Mouse (Mus musculus) midbrain, postnatal 0 days (tissue): ENCODE measurements around the gene Gm29427. TPM values are rescaled to one million over a fixed set of nuclear protein-coding genes. Genes with fewer than 3 reads are reported as not detected.

ENCODE experiments used
- ATAC-seq: fragments of 200-750 bp; cut with Nextera tagmentation; 2 replicates; pipeline ENCODE4 v1.8.0; 2017; ENCODE audit warnings: moderate number of reproducible peaks, mild to moderate bottlenecking, moderate TSS enrichment, moderate library complexity; ENCODE audit not compliant: low FRiP score
- DNase-seq: peaks from one replicate; pipeline ENCODE4 v3.0.0-alpha.2; 2015; ENCODE audit warnings: low spot score
- H3K27ac ChIP-seq: fragments of 300-500 bp; sonication (generic); 2 replicates; pipeline ENCODE4 v1.5.1; 2014; ENCODE audit warnings: low read depth, mild to moderate bottlenecking, low read length, mixed read lengths
- H3K27me3 ChIP-seq: fragments of 300-500 bp; sonication (generic); 2 replicates; pipeline ENCODE4 v1.6.1; 2014; ENCODE audit warnings: low read length, control low read depth, mixed read lengths; ENCODE audit not compliant: insufficient read depth
- H3K36me3 ChIP-seq: fragments of 300-500 bp; sonication (generic); 2 replicates; pipeline ENCODE4 v1.6.1; 2014; ENCODE audit warnings: low read length, control low read depth, mixed read lengths; ENCODE audit not compliant: insufficient read depth
- H3K4me1 ChIP-seq: fragments of 300-500 bp; sonication (generic); 2 replicates; pipeline ENCODE4 v1.6.1; 2014; ENCODE audit warnings: mild to moderate bottlenecking, control low read depth, antibody characterized with exemption, low read length, mixed read lengths; ENCODE audit not compliant: insufficient read depth
- H3K4me2 ChIP-seq: fragments of 300-500 bp; sonication (generic); 2 replicates; pipeline ENCODE4 v1.6.1; 2014; ENCODE audit warnings: low read depth, mild to moderate bottlenecking, low read length, mixed read lengths; ENCODE audit not compliant: poor library complexity, severe bottlenecking
- H3K4me3 ChIP-seq: fragments of 300-500 bp; sonication (generic); 2 replicates; pipeline ENCODE4 v1.5.1; 2014; ENCODE audit warnings: low read depth, mild to moderate bottlenecking, low read length, moderate library complexity
- H3K9ac ChIP-seq: fragments of 300-500 bp; sonication (generic); replicated peaks from 2 replicates; pipeline ENCODE4 v1.6.1; 2014; ENCODE audit warnings: mild to moderate bottlenecking, low read length, moderate library complexity, mixed read lengths; ENCODE audit not compliant: poor library complexity, severe bottlenecking
- H3K9me3 ChIP-seq: fragments of 300-500 bp; sonication (generic); 2 replicates; pipeline ENCODE4 v1.6.1; 2016; ENCODE audit warnings: low read length, control low read depth
- CTCF ChIP-seq: IDR thresholded peaks from 2 replicates; pipeline ENCODE4 v1.5.1; 2016; ENCODE audit warnings: antibody characterized with exemption, mild to moderate bottlenecking
- WGBS: fragments of 180-500 bp; shearing (Covaris S2); extraction: QIAGEN DNeasy Blood & Tissue Kit; methylation state at CpG from one replicate; pipeline ENCODE4 v1.1.7; 2014; 5-methylcytosine and 5-hydroxymethylcytosine counted together
- polyA plus RNA-seq: library from polyadenylated mRNA; unstranded; fragments of >200 nt; fragmentation: Nextera tagmentation; extraction: Ambion mirVana; gene quantifications from 2 replicates; pipeline ENCODE4 v1.2.1, GENCODE M21; 2015
- total RNA-seq: library from RNA; depleted of rRNA; stranded (reverse); fragments of >200 nt; gene quantifications from 2 replicates; pipeline ENCODE4 v1.2.3, GENCODE M21; 2014

The Gm29427 gene
- total and polyA plus RNA-seq, 2 experiments from 2014 or later: not detected

DNA sequence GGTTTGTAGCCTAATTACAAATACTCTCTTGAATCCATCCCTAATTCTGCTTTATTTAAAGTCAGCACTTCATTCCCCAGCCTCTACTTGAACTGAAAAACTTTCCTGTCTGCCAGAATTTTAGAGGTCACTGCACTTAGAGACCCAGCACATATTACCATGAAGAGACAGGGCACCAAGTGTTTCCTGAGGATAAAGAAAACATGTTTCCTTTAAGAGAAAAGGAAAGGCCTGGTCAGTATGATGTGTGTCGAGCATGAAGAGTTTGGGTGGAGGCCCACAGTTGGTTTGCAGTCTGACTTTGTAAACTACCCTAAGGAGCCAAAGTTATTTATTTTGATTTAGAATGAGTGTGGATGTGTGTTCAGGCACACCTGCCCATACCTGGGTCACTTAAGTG lies 12.5 kb upstream of the Gm29427 start:
- Histone ChIP-seq H3K9me3 (no peaks in the 10 kb centered on the region), H3K4me1 (no peaks in the 10 kb centered on the region), H3K4me3 (no peak overlapping the region), H3K27ac (no peak overlapping the region), H3K27me3 (no peaks in the 10 kb centered on the region), H3K36me3 (no peaks in the 10 kb centered on the region), H3K4me2 (no peak overlapping the region), H3K9ac (no peak overlapping the region)
- ATAC-seq (no peak), DNase-seq (no peak)
- TF ChIP-seq CTCF: no peak
- WGBS: 80% methylated on average over 1 of the region's 1 CpGs

DNA sequence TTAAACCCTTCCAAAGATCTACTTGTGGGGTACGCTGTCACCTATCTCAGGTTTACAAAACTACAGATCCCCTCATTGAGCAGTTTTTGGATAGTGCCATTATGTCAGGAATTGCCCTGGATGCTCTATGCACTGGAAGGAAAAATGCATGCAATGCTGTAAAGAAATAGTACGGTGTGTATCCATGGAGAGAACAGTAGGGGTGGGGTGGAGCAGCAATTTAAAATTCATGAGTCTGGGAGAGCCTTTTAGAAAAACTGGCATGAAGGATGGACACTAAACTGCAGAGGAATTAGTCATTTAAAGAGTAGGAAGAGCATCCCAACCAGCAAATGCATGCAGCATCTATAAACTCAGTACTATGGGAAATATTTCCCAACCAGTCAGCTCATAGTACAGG lies 10.8 kb upstream of the Gm29427 start:
- Histone ChIP-seq H3K27me3 (no peaks in the 10 kb centered on the region), H3K9ac (no peak overlapping the region), H3K4me3 (no peak overlapping the region), H3K4me1 (no peaks in the 10 kb centered on the region), H3K36me3 (no peaks in the 10 kb centered on the region), H3K4me2 (no peak overlapping the region), H3K9me3 (no peaks in the 10 kb centered on the region), H3K27ac (no peak overlapping the region)
- no peak for ATAC-seq
- no peak for DNase-seq
- no peak for TF ChIP-seq CTCF
- WGBS: 64% methylated on average over 2 of the region's 2 CpGs

DNA sequence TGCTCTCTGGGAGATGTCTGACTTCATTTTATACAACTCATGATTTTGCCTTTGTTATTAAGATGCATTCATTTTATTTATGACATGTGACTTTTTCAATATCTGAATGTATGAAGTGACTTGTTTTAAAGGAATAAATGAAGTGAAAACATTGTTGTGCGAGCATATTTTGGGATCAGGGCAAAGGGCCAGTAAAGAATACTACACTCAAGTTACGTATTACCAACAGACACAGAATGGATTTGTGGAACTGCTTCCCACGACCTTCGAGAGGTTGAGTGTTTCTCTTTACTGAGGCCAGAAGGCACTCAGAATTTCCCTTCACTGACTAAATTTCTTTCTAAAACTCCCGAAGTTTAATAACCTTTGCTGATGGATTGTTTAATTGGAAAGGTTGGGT lies 8.6 kb upstream of the Gm29427 start:
- H3K4me1 ChIP-seq: no peaks in the 10 kb centered on the region
- no peaks in the 10 kb centered on the region for H3K27me3 ChIP-seq
- no peaks in the 10 kb centered on the region for H3K36me3 ChIP-seq
- no peak for TF ChIP-seq CTCF
- H3K9me3 ChIP-seq: no peaks in the 10 kb centered on the region
- H3K4me3 ChIP-seq: no peak overlapping the region
- DNase-seq (no peak), ATAC-seq (no peak)
- 94% methylated on average over 5 of the region's 5 CpGs for WGBS
- H3K4me2 ChIP-seq: no peak overlapping the region
- H3K9ac ChIP-seq: no peak overlapping the region
- no peak overlapping the region for H3K27ac ChIP-seq

DNA sequence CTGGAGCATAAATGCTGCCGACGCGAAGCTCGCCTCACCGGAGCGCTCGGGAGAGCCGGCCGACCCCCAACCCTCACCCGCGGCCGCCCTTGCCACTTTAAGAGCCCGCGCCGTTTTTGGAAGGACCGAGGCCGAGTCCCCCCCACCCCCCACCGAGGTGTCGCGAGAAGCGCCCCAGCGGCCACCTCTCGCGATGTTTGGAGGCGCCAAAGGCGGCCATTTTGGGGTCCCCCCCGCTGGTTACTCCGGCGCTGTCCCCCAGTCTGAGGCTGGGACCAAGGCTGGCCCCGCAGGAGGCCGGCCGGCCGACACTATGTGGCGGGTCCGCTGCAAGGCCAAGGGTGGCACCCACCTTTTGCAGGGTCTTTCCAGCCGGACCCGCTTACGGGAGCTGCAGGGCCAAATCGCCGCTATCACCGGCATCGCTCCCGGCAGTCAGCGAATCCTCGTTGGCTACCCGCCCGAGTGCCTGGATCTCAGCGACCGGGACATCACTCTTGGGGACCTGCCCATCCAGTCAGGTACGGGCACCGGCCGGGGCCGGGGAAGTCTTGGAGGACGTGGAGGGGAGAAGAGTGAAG lies 1.8 kb upstream of the Gm29427 start, which contains the start of gene Yod1:
TSS of gene Yod1 (plus strand) at position 37 of the 581 bp plus-strand sequence.
- Histone ChIP-seq H3K36me3 (no peaks in the 10 kb centered on the region), H3K4me2 (peak within 1 kb of the TSS; percentile 98), H3K9ac (peak within 1 kb of the TSS; percentile 86), H3K27me3 (no peaks in the 10 kb centered on the region), H3K27ac (peak within 1 kb of the TSS; percentile 81), H3K9me3 (no peaks in the 10 kb centered on the region), H3K4me3 (peak within 1 kb of the TSS; percentile 65), H3K4me1 (peaks cover 4% of the 10 kb centered on the region; the same call in 1 of the 2 replicates)
- TF ChIP-seq CTCF: no peak; the same call in 1 of the 2 replicates
- ATAC-seq: peak; percentile 84
- under 1% methylated on average over 54 of the region's 54 CpGs for WGBS
- peak; percentile 95 for DNase-seq

DNA sequence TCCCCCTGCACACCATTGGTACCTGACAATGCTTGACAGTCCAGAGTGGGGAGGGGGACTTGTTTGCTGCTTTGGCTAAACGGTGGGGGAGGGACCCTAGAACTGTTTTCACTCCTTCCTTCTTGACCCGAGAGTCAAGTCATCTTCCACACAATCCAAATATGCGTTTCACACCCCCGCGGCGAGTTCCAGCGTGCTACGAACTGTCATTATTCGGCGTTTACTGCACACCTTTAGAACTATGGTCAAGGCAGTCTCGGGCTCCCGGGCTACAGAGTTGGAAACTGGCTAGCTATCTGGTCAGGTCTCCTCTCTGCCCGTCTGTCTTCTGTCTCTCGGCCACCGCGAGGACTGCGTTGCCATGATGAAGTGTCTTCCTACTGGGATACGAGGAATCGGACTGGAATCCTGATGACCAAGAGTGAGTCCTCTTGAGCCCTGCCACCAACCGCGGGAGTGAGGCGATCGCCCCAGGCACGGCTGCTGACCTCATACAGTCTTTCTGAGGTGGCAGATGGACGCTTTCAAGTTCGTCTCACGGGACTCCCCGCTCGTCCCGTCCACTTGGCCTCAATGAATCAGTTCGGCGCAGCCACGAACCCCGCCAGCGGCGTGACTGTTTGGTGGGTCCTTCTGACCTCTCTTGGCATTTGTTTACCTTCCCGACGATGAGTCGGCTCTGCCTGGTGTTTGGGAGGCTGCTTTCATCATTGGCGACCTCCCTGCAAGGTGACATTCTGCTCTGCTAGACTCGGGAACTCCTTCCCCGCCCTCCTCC lies 1.1 kb upstream of the Gm29427 start:
- Histone ChIP-seq H3K9ac (peak overlapping the region; percentile 86), H3K27me3 (no peaks in the 10 kb centered on the region), H3K4me3 (peak overlapping the region; percentile 65), H3K4me2 (peak overlapping the region; percentile 98), H3K9me3 (no peaks in the 10 kb centered on the region), H3K36me3 (no peaks in the 10 kb centered on the region), H3K27ac (peak overlapping the region; percentile 81), H3K4me1 (peaks cover 4% of the 10 kb centered on the region; the same call in 1 of the 2 replicates)
- under 1% methylated on average over 41 of the region's 42 CpGs for WGBS
- TF ChIP-seq CTCF: no peak
- DNase-seq (peak; percentile 53), ATAC-seq (peak; percentile 6; the same call in 1 of the 2 replicates)

DNA sequence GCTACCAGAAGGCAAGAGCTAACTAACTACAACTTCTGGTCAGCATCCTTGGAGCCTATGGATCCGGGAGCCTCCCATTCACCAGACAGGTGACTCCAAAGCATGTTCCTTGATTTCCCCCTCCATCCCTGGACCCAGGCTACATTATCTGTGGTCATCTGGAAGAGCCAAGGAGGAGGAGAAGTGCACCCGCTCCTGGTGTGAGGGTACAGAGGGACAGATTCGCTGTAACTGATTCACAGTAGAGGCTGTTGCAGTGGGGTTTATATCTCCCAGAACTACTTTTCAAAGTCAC lies 566 bp upstream of the Gm29427 start:
- Histone ChIP-seq H3K4me2 (peak overlapping the region; percentile 98), H3K27ac (peak overlapping the region; percentile 81), H3K9me3 (no peaks in the 10 kb centered on the region), H3K9ac (peak overlapping the region; percentile 86), H3K4me1 (peaks cover 4% of the 10 kb centered on the region; the same call in 1 of the 2 replicates), H3K36me3 (no peaks in the 10 kb centered on the region), H3K27me3 (no peaks in the 10 kb centered on the region), H3K4me3 (peak overlapping the region; percentile 65)
- TF ChIP-seq CTCF: no peak
- DNase-seq: peak; percentile 50
- WGBS: 0% methylated on average over 3 of the region's 3 CpGs
- 0 out of 2 replicates have a peak, but pooled peaks have one; percentile 6 for ATAC-seq
